Mouse (Mus musculus) kidney, postnatal 25 days (tissue): ENCODE measurements at regions not wholly inside any gene's neighbourhood (a gene's known extent, or its start where the extent isn't known, plus 50 kb on each side); places are given as distances from the start of the nearest gene placed in this dataset.

Source experiments
- DNase-seq, 2 experiments: peaks; one replicate each; pipeline ENCODE4 v3.0.0; 2021; ENCODE audit warnings: mixed read lengths in 2 of 2

GRCm38 (mm10) chr1:186286401-186286800, 169.3 kb upstream of the Lyplal1 start:
- DNase-seq, result no peak

- DNase-seq, result no peak
Measured at GRCm38 (mm10) chr1:186277981-186278634, 161.0 kb upstream of the Lyplal1 start.

GRCm38 (mm10) chr1:186271436-186271835, 154.3 kb upstream of the Lyplal1 start:
- no peak for DNase-seq

- DNase-seq, result no peak
Measured at GRCm38 (mm10) chr1:186267317-186267716, 150.2 kb upstream of the Lyplal1 start.

GRCm38 (mm10) chr1:186264639-186265038, 147.5 kb upstream of the Lyplal1 start:
- DNase-seq, result peak in 1 of 2 experiments; percentile 62

- no peak for DNase-seq
Measured at GRCm38 (mm10) chr1:186263955-186264354, 146.8 kb upstream of the Lyplal1 start.

GRCm38 (mm10) chr1:186263196-186263595, 146.1 kb upstream of the Lyplal1 start:
- DNase-seq, result no peak

- no peak for DNase-seq
Measured at GRCm38 (mm10) chr1:186262040-186262439, 144.9 kb upstream of the Lyplal1 start.

GRCm38 (mm10) chr1:186261326-186261833, 144.3 kb upstream of the Lyplal1 start:
- DNase-seq, result peak; percentile 84 to 88

- DNase-seq, result no peak
Measured at GRCm38 (mm10) chr1:186257611-186258010, 140.5 kb upstream of the Lyplal1 start.

- DNase-seq, result no peak
Measured at GRCm38 (mm10) chr1:186255476-186256080, 138.5 kb upstream of the Lyplal1 start.

GRCm38 (mm10) chr1:186254500-186254899, 137.4 kb upstream of the Lyplal1 start:
- DNase-seq, result no peak

GRCm38 (mm10) chr1:186252551-186252950, 135.4 kb upstream of the Lyplal1 start:
- DNase-seq, result no peak

- DNase-seq, result peak in 1 of 2 experiments; percentile 28
Measured at GRCm38 (mm10) chr1:186250316-186250715, 133.2 kb upstream of the Lyplal1 start.

- no peak for DNase-seq
Measured at GRCm38 (mm10) chr1:186249214-186249613, 132.1 kb upstream of the Lyplal1 start.

- DNase-seq, result no peak
Measured at GRCm38 (mm10) chr1:186245723-186246440, 128.8 kb upstream of the Lyplal1 start.

GRCm38 (mm10) chr1:186241112-186241511, 124.0 kb upstream of the Lyplal1 start:
- DNase-seq, result peak in 1 of 2 experiments; percentile 55

- no peak for DNase-seq
Measured at GRCm38 (mm10) chr1:186237556-186237955, 120.4 kb upstream of the Lyplal1 start.

GRCm38 (mm10) chr1:186236267-186237020, 119.3 kb upstream of the Lyplal1 start:
- DNase-seq, result no peak

- no peak for DNase-seq
Measured at GRCm38 (mm10) chr1:186234536-186234935, 117.4 kb upstream of the Lyplal1 start.

- DNase-seq, result no peak
Measured at GRCm38 (mm10) chr1:186230476-186230875, 113.4 kb upstream of the Lyplal1 start.

- no peak for DNase-seq
Measured at GRCm38 (mm10) chr1:186229856-186230255, 112.7 kb upstream of the Lyplal1 start.

- no peak for DNase-seq
Measured at GRCm38 (mm10) chr1:186228396-186228795, 111.3 kb upstream of the Lyplal1 start.
